Mouse (Mus musculus) ES-E14 (cell line): ENCODE measurements at regions not wholly inside any gene's neighbourhood (a gene's known extent, or its start where the extent isn't known, plus 50 kb on each side); places are given as distances from the start of the nearest gene placed in this dataset.
A peak's percentile ranks its signal among the peaks of the same experiment; 100 is the strongest.

Source experiments
- DNase-seq: peaks from one replicate; pipeline ENCODE4 v3.0.0-alpha.2; 2013; ENCODE audit warnings: low read depth, low spot score
- H3K27ac ChIP-seq: 2 replicates; pipeline ENCODE4 v1.5.1; 2012; ENCODE audit warnings: low read depth, mild to moderate bottlenecking, low read length, moderate library complexity, mixed read lengths; ENCODE audit not compliant: poor library complexity, insufficient read depth, severe bottlenecking
- H3K36me3 ChIP-seq: 2 replicates; pipeline ENCODE4 v1.6.1; 2012; ENCODE audit warnings: mild to moderate bottlenecking, low read length, moderate library complexity, mixed read lengths; ENCODE audit not compliant: control insufficient read depth, poor library complexity, insufficient read depth, severe bottlenecking
- H3K4me1 ChIP-seq, 2 experiments: fragments of 150-350 bp in 1 of 2; sonication (generic) in 1 of 2; 2 replicates each; pipeline ENCODE4 v1.6.1; 2012; ENCODE audit warnings: low read length in 2 of 2, mild to moderate bottlenecking in 1 of 2, mixed read lengths in 1 of 2; ENCODE audit not compliant: control insufficient read depth in 2 of 2, insufficient read depth in 2 of 2, poor library complexity in 1 of 2
- H3K4me3 ChIP-seq, 2 experiments: fragments of 150-350 bp in 1 of 2; sonication (generic) in 1 of 2; 2 replicates each; pipeline ENCODE4 v1.5.1; 2012; ENCODE audit warnings: low read length in 2 of 2, low read depth in 1 of 2, mild to moderate bottlenecking in 1 of 2, mixed read lengths in 1 of 2; ENCODE audit not compliant: insufficient read depth in 1 of 2, poor library complexity in 1 of 2, severe bottlenecking in 1 of 2
- H3K9ac ChIP-seq: 2 replicates; pipeline ENCODE4 v1.6.1; 2012; ENCODE audit warnings: low read depth, mild to moderate bottlenecking, low read length, mixed read lengths; ENCODE audit not compliant: poor library complexity, insufficient read depth, severe bottlenecking
- H3K9me3 ChIP-seq: fragments of 150-350 bp; sonication (generic); 2 replicates; pipeline ENCODE4 v1.6.1; 2012; ENCODE audit warnings: low read depth, mild to moderate bottlenecking, low read length; ENCODE audit not compliant: control insufficient read depth, insufficient read depth
- CHD2 ChIP-seq: IDR thresholded peaks from 2 replicates; pipeline ENCODE4 v1.6.1; 2014; ENCODE audit warnings: mild to moderate bottlenecking, low read depth, low read length, inconsistent platforms
- HCFC1 ChIP-seq: IDR thresholded peaks from 2 replicates; pipeline ENCODE4 v1.6.1; 2012; ENCODE audit warnings: low read length, inconsistent platforms, borderline replicate concordance; ENCODE audit not compliant: insufficient read depth
- MAFK ChIP-seq: IDR thresholded peaks from 2 replicates; pipeline ENCODE4 v1.6.1; 2014; ENCODE audit warnings: mild to moderate bottlenecking, low read depth, low read length, inconsistent platforms; ENCODE audit not compliant: insufficient read depth
- ZC3H11A ChIP-seq: IDR thresholded peaks from 2 replicates; pipeline ENCODE4 v1.6.1; 2012; ENCODE audit warnings: low read depth, mild to moderate bottlenecking, inconsistent platforms, low read length, borderline replicate concordance
- ZNF384 ChIP-seq: IDR thresholded peaks from 2 replicates; pipeline ENCODE4 v1.6.1; 2012; ENCODE audit warnings: low read depth, low read length, inconsistent platforms
- in situ Hi-C, 2 experiments: fragments of 600-800 bp; cut with MboI; formaldehyde crosslinking; loops; one replicate each; pipeline ENCODE4 v1.15.1; 2025; ENCODE audit warnings: low sequenced_read_pairs in 2 of 2, inconsistent platforms in 1 of 2; ENCODE audit not compliant: unreplicated experiment in 2 of 2

DNA sequence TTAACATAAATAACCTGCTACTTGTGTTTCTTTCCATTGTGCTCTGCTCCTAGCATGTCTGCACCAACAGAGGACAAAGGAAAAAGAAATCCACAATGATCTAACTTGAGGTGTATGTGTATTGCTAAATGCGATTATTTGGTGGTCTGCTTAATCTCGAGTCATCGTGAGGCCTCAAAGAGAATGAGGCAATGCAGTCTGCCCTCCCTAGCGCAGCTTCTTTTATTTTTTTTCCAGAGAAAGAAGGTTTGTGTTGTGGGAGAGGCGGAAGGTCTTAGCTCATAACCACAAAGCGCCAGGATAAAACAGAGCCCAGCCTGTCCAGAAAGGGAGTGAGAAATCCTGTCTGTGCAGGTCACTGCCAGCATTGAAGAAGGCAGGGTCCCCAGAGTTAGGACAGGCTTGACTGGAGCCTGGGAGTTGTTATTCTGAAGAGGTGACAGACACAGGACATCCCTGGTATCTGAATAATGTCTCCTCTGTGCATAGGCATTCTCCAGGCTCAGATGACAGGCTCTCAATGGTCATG, 751.3 kb upstream of the Intu start:
- no peak overlapping the region for H3K27ac ChIP-seq

DNA sequence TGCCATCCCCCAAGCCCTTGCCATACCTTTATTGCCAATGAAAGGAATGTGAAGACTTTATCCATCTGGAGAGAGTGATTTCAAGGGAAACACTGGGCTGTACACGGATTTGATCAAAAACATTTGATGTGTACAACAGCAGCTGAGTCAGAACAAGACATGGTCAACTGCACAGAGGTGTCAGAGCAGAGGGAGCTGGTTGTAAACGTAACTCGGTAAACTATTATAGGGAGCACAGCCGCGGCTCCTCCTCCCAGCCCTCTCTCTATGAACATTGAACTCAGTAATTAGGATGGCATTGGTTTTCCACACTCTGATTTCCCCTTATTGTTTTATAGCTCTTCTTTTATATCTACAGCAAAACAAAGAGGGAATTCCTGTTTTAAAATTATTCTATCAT, 750.8 kb upstream of the Intu start:
- TF ChIP-seq HCFC1 (no peak), ZC3H11A (no peak), ZNF384 (no peak), CHD2 (no peak), MAFK (no peak)
- Histone ChIP-seq H3K27ac (no peak overlapping the region), H3K4me3 (no peak overlapping the region), H3K9me3 (no peaks in the 10 kb centered on the region), H3K36me3 (no peaks in the 10 kb centered on the region), H3K9ac (no peak overlapping the region), H3K4me1 (no peaks in the 10 kb centered on the region)
- in situ Hi-C loops = no loop called here
- DNase-seq = no peak

More for the DNA sequence above, 751.3 kb upstream of the Intu start:
- Histone ChIP-seq H3K9me3 (no peaks in the 10 kb centered on the region), H3K4me1 (no peaks in the 10 kb centered on the region), H3K36me3 (no peaks in the 10 kb centered on the region), H3K4me3 (no peak overlapping the region), H3K9ac (no peak overlapping the region)
- no peak for TF ChIP-seq HCFC1
- in situ Hi-C loops = no loop called here
- no peak for DNase-seq

DNA sequence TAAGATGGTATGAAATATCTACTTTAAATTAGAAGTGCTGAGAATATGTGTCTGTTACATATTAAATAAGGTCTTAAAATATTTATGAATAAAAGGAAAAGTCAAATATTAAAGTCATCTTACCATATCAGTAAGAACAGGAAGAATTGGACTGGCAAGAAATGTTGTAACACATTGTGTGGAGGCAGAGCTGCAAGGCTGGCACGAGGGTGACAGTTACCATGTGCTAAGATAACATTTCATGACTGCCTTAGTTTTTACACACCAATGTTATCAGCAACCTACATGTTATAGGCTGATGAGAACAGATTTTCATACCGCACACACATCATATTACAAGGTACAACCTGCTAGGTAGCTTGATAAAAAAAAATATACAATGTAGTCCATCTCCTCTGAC, 746.2 kb upstream of the Intu start:
- no peak overlapping the region for H3K9ac ChIP-seq
- H3K4me3 ChIP-seq = no peak overlapping the region
- no peaks in the 10 kb centered on the region for H3K4me1 ChIP-seq
- H3K27ac ChIP-seq = no peak overlapping the region
- no peak for DNase-seq
- TF ChIP-seq ZC3H11A (no peak), MAFK (no peak), HCFC1 (no peak), CHD2 (no peak), ZNF384 (no peak)
- in situ Hi-C loops = no loop called here
- H3K9me3 ChIP-seq = no peaks in the 10 kb centered on the region
- H3K36me3 ChIP-seq = no peaks in the 10 kb centered on the region

DNA sequence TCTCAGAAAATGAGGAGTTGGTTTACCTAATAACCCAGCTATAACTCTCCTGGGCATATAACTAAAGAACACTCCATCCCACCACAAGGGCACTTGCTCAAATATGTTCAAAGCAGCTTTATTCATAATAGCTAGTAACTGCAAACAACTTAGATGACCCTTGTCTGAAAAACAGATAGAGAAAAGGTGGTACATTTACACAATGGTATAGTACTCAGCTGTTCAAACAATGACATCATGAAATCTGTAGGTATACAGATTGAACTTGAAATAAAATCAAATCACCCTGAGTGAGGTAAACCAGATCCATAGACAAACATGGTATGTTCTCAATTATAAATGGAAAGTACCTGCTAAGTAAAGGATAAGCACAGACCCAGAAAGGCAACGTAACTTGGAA, 721.5 kb upstream of the Intu start:
- Histone ChIP-seq H3K27ac (no peak overlapping the region), H3K36me3 (no peaks in the 10 kb centered on the region), H3K4me3 (no peak overlapping the region), H3K9ac (no peak overlapping the region), H3K4me1 (no peaks in the 10 kb centered on the region), H3K9me3 (no peaks in the 10 kb centered on the region)
- no peak for DNase-seq
- in situ Hi-C loops = loop anchor here (25.0 kb wide), 1 partner anchor 922 kb away; the partner anchor contains the start of gene Fat4 (in 2 of the 2)
- TF ChIP-seq HCFC1 (no peak), ZC3H11A (no peak), CHD2 (no peak), ZNF384 (no peak), MAFK (no peak)

DNA sequence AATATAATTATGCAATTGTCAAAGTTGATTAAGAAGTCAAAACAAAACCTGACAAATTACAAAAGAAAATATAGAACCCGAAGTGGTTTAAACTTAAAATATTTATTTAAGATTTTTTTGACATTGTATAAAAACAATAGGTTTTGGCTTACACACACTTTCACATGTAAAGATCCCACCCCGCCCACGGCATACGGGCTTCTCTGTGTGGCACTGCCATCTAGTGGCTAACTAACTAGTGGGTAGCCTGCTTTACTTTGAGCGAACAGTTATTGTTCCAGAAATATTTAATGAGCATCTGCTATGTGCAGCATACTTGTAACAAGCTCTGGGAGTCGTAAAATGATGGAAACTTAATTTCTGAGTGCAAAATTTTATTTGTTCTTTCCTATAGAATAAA, 716.3 kb upstream of the Intu start:
- H3K27ac ChIP-seq = no peak overlapping the region
- H3K9ac ChIP-seq = no peak overlapping the region
- no peak overlapping the region for H3K4me3 ChIP-seq
- in situ Hi-C loops = loop anchor here (25.0 kb wide), 1 partner anchor 928 kb away; the partner anchor contains the start of gene Fat4 (in 2 of the 2)
- H3K4me1 ChIP-seq = no peaks in the 10 kb centered on the region
- no peaks in the 10 kb centered on the region for H3K36me3 ChIP-seq
- no peaks in the 10 kb centered on the region for H3K9me3 ChIP-seq
- TF ChIP-seq MAFK (no peak), CHD2 (no peak)
- DNase-seq = peak; percentile 6
